Mouse (Mus musculus): Measurements from ENCODE around the gene Fam20c.

The Fam20c gene

DNA sequence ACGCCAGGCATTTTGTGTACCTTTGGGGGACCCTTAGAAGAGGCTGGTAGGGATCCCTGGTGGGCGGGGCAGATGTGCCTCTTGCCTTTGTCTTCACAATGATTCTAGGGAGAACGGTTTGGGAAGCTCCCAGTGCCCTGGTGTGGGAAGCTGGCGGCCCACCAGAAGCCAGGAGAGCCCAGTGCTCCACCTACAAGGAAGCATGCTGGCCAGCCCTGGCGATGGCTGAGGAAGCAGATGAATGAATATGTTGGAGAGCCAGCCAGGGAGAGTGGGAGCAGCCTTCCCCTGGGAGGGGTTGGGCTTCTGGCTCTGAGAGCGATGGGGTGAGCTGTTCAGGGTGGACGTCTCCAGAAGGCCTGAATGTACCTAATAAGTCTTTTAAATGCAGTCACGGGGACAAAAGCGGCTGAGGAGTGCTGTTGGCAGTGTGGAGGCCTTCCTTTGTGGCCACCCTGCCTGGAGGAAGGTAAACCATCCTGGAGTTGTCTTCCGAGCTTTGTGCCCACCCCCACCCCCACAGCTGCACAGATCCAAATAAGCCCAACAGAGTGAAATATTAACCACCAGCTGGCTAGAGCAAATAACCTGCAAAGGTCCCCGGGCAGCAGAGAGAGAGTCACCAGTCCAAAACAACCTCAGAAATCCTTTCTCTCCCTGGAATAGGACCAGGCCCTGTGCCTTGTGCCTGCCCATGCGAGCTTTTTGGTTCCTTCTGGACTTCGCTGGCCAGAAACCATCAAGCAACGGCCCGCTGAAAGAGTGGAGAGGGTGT, 2.2 kb downstream of the Fam20c start:
- peak; percentile 58 for DNase-seq (ENCODE audit: low spot score)

DNA sequence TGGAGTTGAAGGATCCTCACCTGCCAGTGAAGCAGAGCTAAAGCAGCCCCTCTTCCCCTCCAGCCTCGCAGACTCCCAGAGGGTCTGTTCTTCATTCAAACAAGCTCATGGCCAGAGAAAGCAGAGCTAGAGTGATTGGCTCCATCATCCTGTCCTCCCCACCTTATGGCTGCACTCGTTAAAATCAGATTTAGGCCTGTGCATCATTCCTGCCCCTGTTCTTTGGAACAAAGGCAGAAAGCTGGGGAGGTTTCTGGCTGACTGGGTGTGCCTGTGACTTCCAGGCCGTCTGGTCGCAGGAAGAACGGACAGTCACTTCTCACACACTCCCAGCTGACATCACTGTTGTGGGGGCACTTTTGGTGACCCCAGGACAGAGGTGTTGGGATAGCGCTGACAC, 2.8 kb downstream of the Fam20c start:
- DNase-seq (ENCODE audit: low spot score), result no peak

GRCm38 (mm10) chr5:138757616-138758015, 3.3 kb downstream of the Fam20c start:
- no peak for DNase-seq (ENCODE audit: low spot score)

DNA sequence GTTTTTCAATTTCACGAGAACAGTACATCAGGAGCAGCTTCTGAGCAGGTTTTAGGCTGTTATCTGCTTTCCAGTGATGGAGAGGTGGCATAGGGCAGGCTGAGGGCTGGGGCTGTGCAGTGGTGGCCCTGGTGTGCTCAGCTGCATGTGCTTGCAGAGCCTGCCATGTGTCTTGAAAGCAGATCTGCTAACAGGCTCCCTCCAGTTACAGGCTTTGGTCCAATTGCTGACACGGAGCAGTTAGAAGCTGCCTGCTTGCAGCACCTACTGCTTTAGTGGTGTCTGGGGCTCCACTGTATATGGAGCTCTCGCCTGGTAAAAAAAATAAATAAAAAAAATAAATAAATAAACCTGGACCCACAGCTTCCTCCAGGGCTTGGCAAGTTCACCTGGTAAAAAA, 4.2 kb downstream of the Fam20c start:
- no peak for DNase-seq (ENCODE audit: low spot score)

DNA sequence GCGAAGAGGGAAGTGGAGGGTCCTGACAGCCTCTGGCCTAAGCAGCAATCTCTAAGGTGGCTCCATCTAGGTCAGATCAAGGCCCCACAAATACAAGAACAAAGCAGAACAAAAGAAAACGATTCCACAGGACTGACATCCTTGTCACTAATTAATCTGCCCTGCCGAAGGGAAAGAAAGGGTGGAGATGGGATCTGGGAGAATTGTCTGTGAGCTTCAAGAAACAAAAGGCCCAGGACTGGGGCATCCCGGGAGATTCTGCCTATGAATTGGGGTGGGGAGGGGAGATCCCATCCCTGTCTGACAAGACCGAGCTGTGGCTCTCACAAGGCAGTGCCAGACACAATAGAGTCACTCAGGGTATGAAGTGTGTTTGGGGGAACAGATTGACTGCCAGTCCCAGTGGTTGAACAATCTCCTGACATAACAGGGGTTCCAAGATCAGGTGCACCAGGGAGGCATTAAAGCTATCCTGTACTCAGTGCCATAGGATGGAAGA, 7.6 kb downstream of the Fam20c start:
- DNase-seq (ENCODE audit: low spot score), result no peak

DNA sequence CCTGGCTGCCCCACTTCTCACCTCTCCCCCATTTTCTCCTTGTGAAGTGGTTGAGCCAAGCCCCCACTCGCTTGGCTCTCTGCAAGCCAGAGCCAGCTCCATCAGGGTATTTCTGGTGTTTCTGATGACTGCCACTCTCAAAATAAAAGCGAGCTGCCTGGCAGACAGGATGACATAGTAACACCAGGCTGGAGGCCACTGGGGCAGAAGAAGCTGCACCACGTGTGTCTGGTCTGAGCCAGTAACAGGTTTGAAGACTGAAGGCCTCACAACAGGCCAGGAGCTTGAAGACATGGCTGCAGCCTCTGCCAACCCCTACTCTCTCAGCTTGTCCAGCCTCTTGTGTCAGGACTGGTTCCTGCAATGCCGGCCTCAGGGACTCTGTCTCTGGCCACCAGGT, 8.0 kb downstream of the Fam20c start:
- DNase-seq (ENCODE audit: low spot score), result no peak

- DNase-seq (ENCODE audit: low spot score), result no peak
These were observed 10.3 kb downstream of the Fam20c start for GRCm38 (mm10) chr5:138764601-138765000.

DNA sequence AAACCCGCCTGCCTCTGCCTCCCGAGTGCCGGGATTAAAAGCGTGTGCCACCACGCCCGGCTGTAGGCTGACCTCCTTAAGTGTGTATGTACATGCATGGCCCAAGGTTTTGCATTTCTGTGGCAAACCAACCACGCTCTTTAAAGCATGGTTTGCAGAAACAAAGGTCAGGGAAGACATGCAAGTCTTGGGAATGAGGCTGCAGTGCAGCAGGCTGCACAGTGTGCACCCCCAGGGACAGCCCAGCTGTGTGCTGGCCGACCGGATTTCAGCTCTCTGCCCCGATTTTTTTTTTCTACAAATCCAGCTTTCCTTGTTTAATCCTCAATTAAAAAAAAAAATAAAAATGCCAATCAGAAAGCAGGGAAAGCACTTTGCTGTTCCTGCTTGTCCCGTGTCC, 13.3 kb downstream of the Fam20c start:
- DNase-seq (ENCODE audit: low spot score), result no peak

DNA sequence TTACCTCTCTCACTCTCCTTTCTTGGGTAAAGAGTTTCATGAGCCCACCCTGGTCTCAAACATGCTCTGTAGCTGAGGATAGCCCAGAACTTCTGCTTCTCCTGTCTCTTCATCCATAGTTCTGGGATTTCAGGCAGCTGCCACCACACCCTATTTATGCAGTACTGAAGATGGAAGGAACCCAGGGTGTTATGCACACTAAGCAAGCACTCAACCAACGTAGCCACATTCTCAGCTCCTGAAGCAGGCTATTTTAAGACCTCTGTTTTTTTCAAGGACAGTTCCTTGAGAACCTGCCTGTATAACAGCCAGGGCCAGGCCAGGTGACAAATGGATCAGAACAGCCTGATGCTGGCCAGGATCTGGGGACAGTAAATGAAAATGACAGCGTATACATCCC, 14.4 kb downstream of the Fam20c start:
- DNase-seq (ENCODE audit: low spot score), result no peak

DNA sequence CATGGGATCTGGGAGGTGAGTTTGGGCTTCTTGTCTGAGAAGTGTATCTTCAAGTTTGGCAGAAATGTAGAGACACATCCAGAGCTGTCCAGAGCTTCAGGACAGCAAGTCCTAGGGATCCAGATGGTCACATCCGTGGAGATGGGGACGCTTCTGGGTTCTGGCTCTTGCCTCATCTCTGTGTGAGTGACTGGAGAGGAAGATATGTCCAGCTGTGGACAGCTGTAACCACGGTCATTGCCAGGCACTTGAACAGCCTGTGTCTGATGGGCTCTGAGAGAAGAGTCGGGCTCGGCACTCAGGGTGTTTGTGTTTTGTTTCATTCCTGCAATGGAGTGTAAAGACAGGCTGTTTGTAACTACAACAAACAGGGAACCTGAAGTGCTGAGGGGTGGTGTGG, 14.8 kb downstream of the Fam20c start:
- no peak for DNase-seq (ENCODE audit: low spot score)

- no peak for DNase-seq (ENCODE audit: low spot score)
These were observed 20.8 kb downstream of the Fam20c start for GRCm38 (mm10) chr5:138775096-138775495.

DNA sequence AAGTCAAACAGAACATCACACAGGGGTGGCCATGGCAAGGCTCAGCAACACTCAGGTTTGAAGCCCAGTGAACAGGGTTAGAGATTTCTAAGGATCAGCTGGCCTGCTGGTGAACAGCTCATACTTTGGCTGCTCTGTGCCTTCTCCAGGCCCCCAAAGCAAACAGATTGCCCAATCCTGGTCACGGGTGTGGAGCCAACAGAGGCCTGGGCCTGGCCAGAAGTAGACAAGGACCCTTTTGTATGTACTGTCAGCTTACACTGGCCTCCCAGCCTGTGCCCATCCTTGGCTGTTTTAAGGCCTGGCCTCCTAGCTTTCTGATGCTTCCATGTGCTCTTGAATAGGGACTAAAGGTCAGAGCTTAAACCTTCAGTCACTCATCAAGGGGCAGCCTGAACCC, 22.0 kb downstream of the Fam20c start:
- no peak for DNase-seq (ENCODE audit: low spot score)

- DNase-seq (ENCODE audit: low spot score), result peak; percentile 58
These were observed 24.6 kb downstream of the Fam20c start for GRCm38 (mm10) chr5:138778731-138779463.

- no peak for DNase-seq (ENCODE audit: low spot score)
These were observed 25.3 kb downstream of the Fam20c start for GRCm38 (mm10) chr5:138779655-138780054.

DNA sequence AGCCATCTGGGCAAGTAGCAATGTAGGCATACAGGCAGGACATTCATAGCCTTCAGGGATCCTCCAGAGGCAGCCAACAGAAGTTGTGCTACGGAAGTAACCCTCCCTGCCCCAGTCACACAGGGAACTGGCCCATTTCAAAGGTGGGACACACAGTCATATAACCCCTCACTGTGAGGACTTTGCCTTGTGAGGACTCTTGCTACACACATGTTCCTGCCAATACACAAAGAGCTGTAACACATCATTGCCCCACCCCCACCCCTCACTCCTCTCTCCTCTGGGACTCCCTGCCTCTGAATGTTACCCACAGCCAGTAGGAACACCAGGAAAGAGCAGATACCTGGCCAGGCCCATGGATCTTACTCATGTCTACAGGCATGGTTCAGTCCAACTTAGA, 28.4 kb downstream of the Fam20c start:
- DNase-seq (ENCODE audit: low spot score), result no peak

GRCm38 (mm10) chr5:138783181-138783580, 28.9 kb downstream of the Fam20c start:
- DNase-seq (ENCODE audit: low spot score), result no peak

- no peak for DNase-seq (ENCODE audit: low spot score)
These were observed 31.7 kb downstream of the Fam20c start for GRCm38 (mm10) chr5:138785986-138786515.

DNA sequence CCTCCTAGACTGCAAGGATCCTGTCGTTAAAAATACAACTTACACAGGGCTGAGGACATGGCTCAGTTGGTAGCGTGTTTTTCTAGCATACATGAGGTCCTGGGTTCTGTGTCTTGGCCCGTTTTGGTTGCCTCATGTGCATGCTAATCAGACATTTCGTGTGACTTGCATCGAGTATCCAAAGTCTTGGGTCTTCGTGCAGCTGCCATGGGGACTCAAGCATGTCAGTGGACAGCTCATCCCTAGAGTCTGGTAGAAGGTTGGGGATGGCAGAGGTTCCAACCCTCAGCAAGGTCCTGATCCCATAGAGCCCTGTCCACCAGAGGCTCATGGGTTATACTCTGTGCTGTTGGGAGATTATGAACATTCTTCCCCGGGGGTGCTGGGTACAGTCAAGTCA, 33.3 kb downstream of the Fam20c start:
- DNase-seq (ENCODE audit: low spot score), result no peak

GRCm38 (mm10) chr5:138788481-138789211, 34.3 kb downstream of the Fam20c start:
- DNase-seq (ENCODE audit: low spot score), result no peak

- DNase-seq (ENCODE audit: low spot score), result no peak
These were observed 36.7 kb downstream of the Fam20c start for GRCm38 (mm10) chr5:138790954-138791480.

GRCm38 (mm10) chr5:138801588-138802116, 47.3 kb downstream of the Fam20c start:
- DNase-seq (ENCODE audit: low spot score), result no peak

DNA sequence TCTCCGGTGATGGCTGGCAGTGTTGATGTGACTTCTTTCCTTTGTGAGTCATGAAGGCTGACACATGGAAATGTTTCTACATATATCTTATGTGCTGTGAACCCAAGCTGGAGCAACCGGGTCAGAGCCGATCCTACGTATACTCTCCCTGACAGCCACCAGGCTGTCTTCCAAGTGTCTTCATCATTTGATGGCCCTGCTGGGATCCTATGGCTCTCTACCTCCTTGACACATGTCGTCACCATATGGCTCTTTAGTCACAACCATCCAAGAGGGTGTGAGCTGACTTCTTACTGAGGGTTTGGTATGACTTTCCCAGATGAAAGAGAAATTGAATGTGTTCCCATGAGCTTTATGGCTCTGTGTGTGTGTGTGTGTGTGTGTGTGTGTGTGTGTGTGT, 50.0 kb downstream of the Fam20c start:
- DNase-seq (ENCODE audit: low spot score), result no peak

Measured in MN1 (cell line).